Mouse (Mus musculus) kidney, postnatal 14 days (tissue): ENCODE measurements around the gene Zfp747.

ENCODE experiments used
- DNase-seq: peaks from one replicate; pipeline ENCODE4 v3.0.0; 2022; ENCODE audit warnings: mixed read lengths

Zfp747 gene

GRCm38 (mm10) chr7:127326685-127327084, 49.2 kb downstream of the Zfp747 start:
- peak; percentile 41 for DNase-seq

- peak; percentile 54 for DNase-seq
These were observed 50.3 kb downstream of the Zfp747 start for GRCm38 (mm10) chr7:127325550-127325949.

- DNase-seq, result no peak
These were observed 50.9 kb downstream of the Zfp747 start for GRCm38 (mm10) chr7:127324944-127325343.
